Mouse (Mus musculus) forebrain, postnatal 0 days (tissue): Measurements from ENCODE around the gene Tcf7l1. TPM values are rescaled to one million over a fixed set of nuclear protein-coding genes. Genes with fewer than 3 reads are reported as not detected.

ENCODE experiments used
- ATAC-seq: fragments of 200-750 bp; cut with Nextera tagmentation; 2 replicates; pipeline ENCODE4 v1.8.0; 2017; ENCODE audit warnings: mild to moderate bottlenecking, moderate library complexity
- DNase-seq: peaks from one replicate; pipeline ENCODE4 v3.0.0-alpha.2; 2015
- H3K27ac ChIP-seq: fragments of 300-500 bp; sonication (generic); 2 replicates; pipeline ENCODE4 v1.5.1; 2014; ENCODE audit warnings: low read depth, mild to moderate bottlenecking, antibody characterized with exemption, low read length, moderate library complexity, mixed read lengths
- H3K27me3 ChIP-seq: fragments of 300-500 bp; sonication (generic); 2 replicates; pipeline ENCODE4 v1.6.1; 2014; ENCODE audit warnings: mild to moderate bottlenecking, low read length, mixed read lengths; ENCODE audit not compliant: insufficient read depth
- H3K36me3 ChIP-seq: fragments of 300-500 bp; sonication (generic); 2 replicates; pipeline ENCODE4 v1.6.1; 2014; ENCODE audit warnings: mild to moderate bottlenecking, moderate library complexity; ENCODE audit not compliant: insufficient read depth
- H3K4me1 ChIP-seq: fragments of 300-500 bp; sonication (generic); 2 replicates; pipeline ENCODE4 v1.6.1; 2014; ENCODE audit warnings: antibody characterized with exemption; ENCODE audit not compliant: insufficient read depth
- H3K4me2 ChIP-seq: fragments of 300-500 bp; sonication (generic); 2 replicates; pipeline ENCODE4 v1.6.1; 2014; ENCODE audit warnings: low read depth, mild to moderate bottlenecking, moderate library complexity
- H3K4me3 ChIP-seq: fragments of 300-500 bp; sonication (generic); 2 replicates; pipeline ENCODE4 v1.5.1; 2014; ENCODE audit warnings: low read depth, low read length, mixed read lengths
- H3K9ac ChIP-seq: fragments of 300-500 bp; sonication (generic); 2 replicates; pipeline ENCODE4 v1.6.1; 2014; ENCODE audit warnings: mild to moderate bottlenecking
- H3K9me3 ChIP-seq: fragments of 300-500 bp; sonication (generic); 2 replicates; pipeline ENCODE4 v1.6.1; 2016; ENCODE audit warnings: low read length
- CTCF ChIP-seq: sonication (generic); IDR thresholded peaks from 2 replicates; pipeline ENCODE4 v1.5.1; 2016; ENCODE audit warnings: antibody characterized with exemption, control low read depth, low read depth
- WGBS: fragments of 180-500 bp; shearing (Covaris S2); extraction: QIAGEN DNeasy Blood & Tissue Kit; methylation state at CpG from one replicate; pipeline ENCODE4 v1.1.7; 2014; 5-methylcytosine and 5-hydroxymethylcytosine counted together
- polyA plus RNA-seq: library from polyadenylated mRNA; unstranded; fragments of >200 nt; fragmentation: Nextera tagmentation; extraction: Ambion mirVana; gene quantifications from 2 replicates; pipeline ENCODE4 v1.2.1, GENCODE M21; 2015
- total RNA-seq: library from RNA; depleted of rRNA; stranded (reverse); fragments of >200 nt; gene quantifications from 2 replicates; pipeline ENCODE4 v1.2.3, GENCODE M21; 2014

The Tcf7l1 gene
- total and polyA plus RNA-seq, 2 experiments from 2014 or later, result 1.1 to 4.5 TPM

GRCm38 (mm10) chr6:72601732-72602131 is 187.3 kb downstream of the Tcf7l1 start:
- ATAC-seq (0 out of 2 replicates have a peak, but pooled peaks have one; percentile 17), DNase-seq (peak; percentile 75)
- Histone ChIP-seq H3K36me3 (peaks cover 13% of the 10 kb centered on the region), H3K9ac (no peak overlapping the region), H3K27ac (no peak overlapping the region), H3K27me3 (no peaks in the 10 kb centered on the region), H3K4me1 (peaks cover 6% of the 10 kb centered on the region), H3K4me2 (no peak overlapping the region), H3K9me3 (no peaks in the 10 kb centered on the region), H3K4me3 (no peak overlapping the region)
- TF ChIP-seq CTCF, result peak; percentile 88
- 48% methylated on average over 1 of the region's 1 CpGs for WGBS

- ATAC-seq, result no peak
- DNase-seq, result no peak
- Histone ChIP-seq H3K4me1 (peaks cover 6% of the 10 kb centered on the region), H3K27me3 (no peaks in the 10 kb centered on the region), H3K4me3 (no peak overlapping the region), H3K27ac (no peak overlapping the region), H3K9ac (no peak overlapping the region), H3K36me3 (peaks cover 3% of the 10 kb centered on the region; the same call in 1 of the 2 replicates), H3K4me2 (no peak overlapping the region), H3K9me3 (no peaks in the 10 kb centered on the region)
- TF ChIP-seq CTCF, result no peak
- 86% methylated on average over 12 of the region's 12 CpGs for WGBS
These were observed 188.3 kb downstream of the Tcf7l1 start for GRCm38 (mm10) chr6:72600771-72601170.

- no peak overlapping the region for H3K4me3 ChIP-seq
- H3K27me3 ChIP-seq, result no peaks in the 10 kb centered on the region
- TF ChIP-seq CTCF, result no peak
- peaks cover 6% of the 10 kb centered on the region for H3K4me1 ChIP-seq
- H3K9ac ChIP-seq, result no peak overlapping the region
- no peaks in the 10 kb centered on the region for H3K36me3 ChIP-seq
- 75% methylated on average over 6 of the region's 6 CpGs for WGBS
- ATAC-seq (no peak), DNase-seq (no peak)
- no peak overlapping the region for H3K4me2 ChIP-seq
- no peak overlapping the region for H3K27ac ChIP-seq
- H3K9me3 ChIP-seq, result no peaks in the 10 kb centered on the region
These were observed 188.8 kb downstream of the Tcf7l1 start for GRCm38 (mm10) chr6:72600216-72600615.

GRCm38 (mm10) chr6:72598791-72599557 is 190.1 kb downstream of the Tcf7l1 start:
- Histone ChIP-seq H3K4me1 (peaks cover 6% of the 10 kb centered on the region), H3K9me3 (no peaks in the 10 kb centered on the region), H3K27me3 (no peaks in the 10 kb centered on the region), H3K27ac (peak overlapping the region; percentile 54; the same call in 1 of the 2 replicates), H3K36me3 (no peaks in the 10 kb centered on the region), H3K4me2 (peak overlapping the region; percentile 61), H3K4me3 (peak overlapping the region; percentile 55), H3K9ac (peak overlapping the region; percentile 56)
- WGBS, result 35% methylated on average over 12 of the region's 12 CpGs
- no peak for DNase-seq
- TF ChIP-seq CTCF, result no peak
- ATAC-seq, result peak; percentile 11

- WGBS, result under 1% methylated on average over 38 of the region's 38 CpGs
- ATAC-seq (peak; percentile 95), DNase-seq (peak; percentile 93)
- Histone ChIP-seq H3K4me1 (peaks cover 6% of the 10 kb centered on the region), H3K4me2 (peak within 1 kb of the TSS; percentile 61), H3K27ac (peak within 1 kb of the TSS; percentile 54), H3K4me3 (peak within 1 kb of the TSS; percentile 55), H3K27me3 (no peaks in the 10 kb centered on the region), H3K36me3 (no peaks in the 10 kb centered on the region), H3K9me3 (no peaks in the 10 kb centered on the region), H3K9ac (peak within 1 kb of the TSS; percentile 56)
- no peak for TF ChIP-seq CTCF
These were observed 190.9 kb downstream of the Tcf7l1 start, which contains the start of the genes Elmod3 and Retsat for GRCm38 (mm10) chr6:72597956-72598753. TSS of gene Elmod3 (minus strand) at chr6:72598413. TSS of gene Retsat (plus strand) at chr6:72598475.

GRCm38 (mm10) chr6:72597083-72597874 is 191.8 kb downstream of the Tcf7l1 start:
- no peak overlapping the region for H3K27ac ChIP-seq
- TF ChIP-seq CTCF, result peak; percentile 26; the same call in 1 of the 2 replicates
- no peaks in the 10 kb centered on the region for H3K27me3 ChIP-seq
- peak overlapping the region; percentile 61 for H3K4me2 ChIP-seq
- peak overlapping the region; percentile 55 for H3K4me3 ChIP-seq
- peaks cover 6% of the 10 kb centered on the region for H3K4me1 ChIP-seq
- no peaks in the 10 kb centered on the region for H3K36me3 ChIP-seq
- no peaks in the 10 kb centered on the region for H3K9me3 ChIP-seq
- ATAC-seq (no peak), DNase-seq (peak; percentile 7)
- 46% methylated on average over 13 of the region's 13 CpGs for WGBS
- H3K9ac ChIP-seq, result peak overlapping the region; percentile 56
